Mouse (Mus musculus) liver, postnatal 0 days (tissue): ENCODE results near the gene Macrod2.

Experiments used
- CTCF ChIP-seq: sonication (generic); IDR thresholded peaks from 2 replicates; pipeline ENCODE4 v1.5.1; 2016; ENCODE audit warnings: antibody characterized with exemption, low read depth
- EP300 ChIP-seq: IDR thresholded peaks from 2 replicates; pipeline ENCODE4 v1.6.1; 2016; ENCODE audit warnings: antibody characterized with exemption, low read depth, mild to moderate bottlenecking

DNA sequence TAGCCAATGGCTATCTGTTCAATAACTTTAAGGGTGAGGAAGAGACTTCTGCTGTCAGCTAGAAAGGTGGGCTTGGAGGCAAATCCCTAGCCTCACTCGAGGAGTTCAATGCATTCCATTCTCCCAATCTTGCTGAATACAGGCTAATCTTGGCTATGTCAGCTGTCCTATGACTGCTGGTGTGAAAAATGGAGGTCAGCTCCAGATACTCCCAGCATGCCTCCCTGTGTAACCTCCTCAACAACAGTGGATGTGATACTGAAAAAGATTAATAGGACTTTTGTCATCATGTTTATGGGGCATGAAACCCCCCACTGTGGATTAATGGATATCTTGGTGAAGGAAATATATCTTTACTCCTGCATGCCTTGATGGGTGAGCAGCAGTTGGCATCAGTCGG, 1774.5 kb downstream of the Macrod2 start:
- TF ChIP-seq CTCF (no peak), EP300 (no peak)
